Mouse (Mus musculus): Measurements from ENCODE around the gene Cttnbp2nl.

DNA sequence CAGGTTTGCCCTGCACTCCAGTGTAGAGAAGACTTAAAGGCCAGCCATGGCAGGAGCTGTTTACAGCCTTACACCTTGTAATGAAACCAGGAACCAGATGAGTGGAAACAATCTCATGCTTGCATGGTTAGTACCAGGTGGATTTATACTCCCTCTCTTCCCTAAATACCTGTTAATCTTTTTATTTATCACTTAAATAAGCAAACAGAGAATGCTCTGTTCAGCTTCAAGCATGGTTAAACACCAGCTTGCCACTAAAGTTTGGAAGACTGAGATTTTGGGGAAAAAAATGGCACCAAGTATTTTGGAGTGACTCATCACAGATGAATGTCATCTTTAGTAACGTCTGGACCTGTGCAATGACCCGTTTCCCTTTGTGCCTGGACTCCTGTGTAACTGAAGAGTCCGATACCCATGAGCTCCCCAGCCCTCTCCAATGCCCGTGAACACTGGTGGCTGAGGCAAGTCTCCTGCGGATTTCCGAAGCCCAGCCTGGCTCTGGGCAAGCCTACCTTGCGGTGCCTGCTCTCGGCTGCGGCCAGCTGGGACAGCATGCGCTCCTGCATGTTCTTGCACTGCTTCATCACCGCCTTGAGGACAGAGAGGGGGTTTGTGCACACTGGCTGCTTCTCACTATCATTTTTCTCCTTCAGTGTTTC is 42.1 kb downstream of the Cttnbp2nl start:
- no peak for TF ChIP-seq POLR2A (IDR thresholded peaks at IDR 0.05; ENCODE audit: borderline replicate concordance, extremely low read depth, insufficient read depth, insufficient read length, poor library complexity, severe bottlenecking)
- TF ChIP-seq CTCF (IDR thresholded peaks at IDR 0.05; ENCODE audit: borderline replicate concordance, extremely low read depth, insufficient read depth, insufficient read length), result no peak
